In genomic region chr1:91523759-91524158, GRCm38 (mm10) we compare ENCODE assay signal across 9 mouse cellular contexts. TPM values are rescaled to one million over a fixed set of nuclear protein-coding genes. Genes with fewer than 3 reads are reported as not detected.
DNase-seq lines count a peak whose midpoint lies in the region; ATAC-seq lines count a peak whose summit lies in the region.
"Had no signal": no experiment of that assay in that cellular context is flagged by ENCODE, and none has a peak within 500 bp of the region (broad histone marks: within the 10 kb centered on the region; RNA-seq: fewer than 3 reads in every experiment).

No protein-coding gene starts in this region.

- no peaks in the 10 kb centered on the region for H3K4me1 ChIP-seq in limb, embryonic 10.5 days
- H3K4me1 ChIP-seq in midbrain, embryonic 12.5 days, result no peaks in the 10 kb centered on the region

- no peaks in the 10 kb centered on the region for H3K9me3 ChIP-seq in limb, embryonic 10.5 days (replicated peaks)
- H3K9me3 ChIP-seq in midbrain, embryonic 12.5 days, result no peaks in the 10 kb centered on the region

- no peak overlapping the region for H3K4me2 ChIP-seq in midbrain, embryonic 12.5 days (replicated peaks)

- WGBS in limb, embryonic 10.5 days, result 15% methylated on average over 10 of the region's 10 CpGs
- 16% methylated on average over 10 of the region's 10 CpGs for WGBS in midbrain, embryonic 12.5 days

- no peak overlapping the region for H3K4me3 ChIP-seq in limb, embryonic 10.5 days
- H3K4me3 ChIP-seq in midbrain, embryonic 12.5 days, result no peak overlapping the region
- H3K4me3 ChIP-seq: erythroblast, embryonic 14.5 days had no signal

- DNase-seq in urinary bladder, postnatal 25 days (ENCODE audit: low spot score), result peak; percentile 50
- DNase-seq in urinary bladder, adult 2 months (ENCODE audit: low spot score), result no peak
- DNase-seq in cerebellum, postnatal 10 days, result peak; percentile 80 to 85
- peak; percentile 25 to 45 for DNase-seq in frontal cortex, postnatal 25 days (ENCODE audit: low spot score in 2 of 2)
- DNase-seq in kidney, adult 11 months, result peak; percentile 12
- DNase-seq in limb, embryonic 10.5 days (ENCODE audit: low spot score), result peak; percentile 77
- peak; percentile 84 for DNase-seq in splenic B cell, adult 2 months (ENCODE audit: low read depth, low spot score)

- peak; percentile 74; the same call in 1 of the 2 replicates for ATAC-seq in midbrain, embryonic 12.5 days (ENCODE audit: low FRiP score, low read depth)

- H3K27ac ChIP-seq in limb, embryonic 10.5 days, result no peak overlapping the region
- H3K27ac ChIP-seq in midbrain, embryonic 12.5 days (replicated peaks), result no peak overlapping the region

- no peaks in the 10 kb centered on the region for H3K27me3 ChIP-seq in limb, embryonic 10.5 days (ENCODE audit: low read depth, poor library complexity, severe bottlenecking)
- H3K27me3 ChIP-seq in midbrain, embryonic 12.5 days, result no peaks in the 10 kb centered on the region
- H3K27me3 ChIP-seq in splenic B cell, adult 2 months (ENCODE audit: control insufficient read depth, insufficient read depth, low read length, poor library complexity, severe bottlenecking), result no peaks in the 10 kb centered on the region

- no peak overlapping the region for H3K9ac ChIP-seq in midbrain, embryonic 12.5 days (replicated peaks)

- peaks cover 81% of the 10 kb centered on the region for H3K36me3 ChIP-seq in limb, embryonic 10.5 days
- H3K36me3 ChIP-seq in midbrain, embryonic 12.5 days, result peaks cover 66% of the 10 kb centered on the region
- 0 out of 2 replicates have a peak, but pooled peaks cover 3% of the 10 kb centered on the region for H3K36me3 ChIP-seq in splenic B cell, adult 2 months (ENCODE audit: control insufficient read depth, insufficient read depth, low read length, poor library complexity, severe bottlenecking)

RNA-seq across cellular contexts. Expression of gene Asb1, which starts 16.6 kb away (rescaled TPM):
- polyA plus RNA-seq in urinary bladder, adult 2 months (2012; rRNA removed), result 10.6 and 11.3 TPM in 2 replicates
- polyA plus RNA-seq in limb, embryonic 10.5 days (2016; fragmentation: Nextera tagmentation; extraction: Ambion mirVana), result 6.2 and 6.5 TPM in 2 replicates
- 13.2 and 14.5 TPM in 2 replicates for polyA plus RNA-seq in midbrain, embryonic 12.5 days (2016; fragmentation: Nextera tagmentation; extraction: Ambion mirVana)

RNA-seq across cellular contexts. Expression of gene Traf3ip1, which starts 29.3 kb away (rescaled TPM):
- 11.7 and 12.0 TPM in 2 replicates for polyA plus RNA-seq in urinary bladder, adult 2 months (2012; rRNA removed)
- 12.5 and 12.9 TPM in 2 replicates for polyA plus RNA-seq in limb, embryonic 10.5 days (2016; fragmentation: Nextera tagmentation; extraction: Ambion mirVana)
- 12.1 and 12.6 TPM in 2 replicates for polyA plus RNA-seq in midbrain, embryonic 12.5 days (2016; fragmentation: Nextera tagmentation; extraction: Ambion mirVana)
